23 mouse cellular contexts compared by ENCODE assay signal in the genomic region with DNA sequence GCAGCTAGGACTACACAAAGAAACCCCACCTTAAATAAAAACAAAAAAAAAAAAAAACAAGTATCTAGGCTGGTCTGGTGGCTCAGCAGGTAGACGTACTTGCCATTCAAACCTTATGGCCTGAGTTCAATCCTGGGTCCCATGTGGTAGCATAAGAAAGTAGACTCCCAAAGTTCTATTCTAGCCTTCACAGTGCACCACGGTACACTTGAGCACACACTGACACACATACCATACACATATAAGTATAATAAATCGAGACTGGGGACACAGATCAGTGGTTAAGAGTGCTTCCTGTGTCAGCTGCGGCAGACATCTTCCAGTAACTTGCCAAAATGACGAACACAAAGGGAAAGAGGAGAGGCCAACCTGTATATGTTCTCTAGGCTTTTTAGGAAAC. TPM values are rescaled to one million over a fixed set of nuclear protein-coding genes. Genes with fewer than 3 reads are reported as not detected.
"Had no signal": no experiment of that assay in that cellular context is flagged by ENCODE, and none has a peak within 500 bp of the region (broad histone marks: within the 10 kb centered on the region; RNA-seq: fewer than 3 reads in every experiment).

No protein-coding gene starts in this region.

- H3K9me3 ChIP-seq: neural tube, embryonic 12.5 days; neural tube, embryonic 13.5 days; neural tube, embryonic 15.5 days; stomach, embryonic 15.5 days had no signal

- H3K4me1 ChIP-seq: neural tube, embryonic 12.5 days; neural tube, embryonic 13.5 days; neural tube, embryonic 15.5 days had no signal

- H3K27me3 ChIP-seq: neural tube, embryonic 12.5 days; neural tube, embryonic 13.5 days; neural tube, embryonic 15.5 days; stomach, embryonic 15.5 days had no signal

- H3K4me2 ChIP-seq: neural tube, embryonic 12.5 days; neural tube, embryonic 13.5 days; neural tube, embryonic 15.5 days; stomach, embryonic 15.5 days had no signal

- H3K27ac ChIP-seq: neural tube, embryonic 12.5 days; neural tube, embryonic 13.5 days; neural tube, embryonic 15.5 days; stomach, embryonic 15.5 days; stomach, postnatal 0 days had no signal

- H3K4me3 ChIP-seq: neural tube, embryonic 12.5 days; neural tube, embryonic 13.5 days; neural tube, embryonic 15.5 days; stomach, embryonic 15.5 days had no signal

- DNase-seq: retina, postnatal 1 day; right cerebral cortex, adult 18-20 months; right cerebral cortex, postnatal 14 days; right cerebral cortex, postnatal 25 days; right cerebral cortex, postnatal 4 days; spleen, adult 18-20 months; thymus, adult 18-20 months; thymus, adult 2 months; thymus, postnatal 14 days; thymus, postnatal 25 days; thymus, postnatal 4 days had no signal

- H3K36me3 ChIP-seq: neural tube, embryonic 12.5 days; neural tube, embryonic 13.5 days; neural tube, embryonic 15.5 days; stomach, embryonic 15.5 days had no signal

- H3K9ac ChIP-seq: neural tube, embryonic 12.5 days; neural tube, embryonic 13.5 days; neural tube, embryonic 15.5 days; stomach, embryonic 15.5 days had no signal

RNA-seq across cellular contexts. Expression of a gene that starts 6.7 kb away (rescaled TPM):
- total RNA-seq: neutrophil, adult 5-6 weeks had no signal
- polyA plus RNA-seq: neural tube, embryonic 12.5 days; neural tube, embryonic 13.5 days; neural tube, embryonic 14.5 days; neural tube, embryonic 15.5 days; small intestine, adult 2 months; spleen, adult 2 months; stomach, embryonic 14.5 days; stomach, embryonic 15.5 days; stomach, embryonic 16.5 days; stomach, postnatal 0 days; testis, adult 2 months; thymus, adult 2 months had no signal
